Mouse (Mus musculus) limb, embryonic 14.5 days (tissue): ENCODE results near the gene Gtpbp2. TPM values are rescaled to one million over a fixed set of nuclear protein-coding genes. Genes with fewer than 3 reads are reported as not detected.

Source experiments
- ATAC-seq: fragments of 200-750 bp; cut with Nextera tagmentation; 2 replicates; pipeline ENCODE4 v1.8.0; 2017; ENCODE audit warnings: low read depth, moderate number of reproducible peaks, moderate TSS enrichment; ENCODE audit not compliant: low FRiP score
- DNase-seq: peaks from one replicate; pipeline ENCODE4 v3.0.0-alpha.2; 2015; ENCODE audit warnings: low spot score
- H3K27ac ChIP-seq: fragments of 300-500 bp; sonication (generic); replicated peaks from 2 replicates; pipeline ENCODE4 v1.5.1; 2014; ENCODE audit warnings: low read depth, mild to moderate bottlenecking, low read length, moderate library complexity, mixed read lengths
- H3K27me3 ChIP-seq: fragments of 300-500 bp; sonication (generic); 2 replicates; pipeline ENCODE4 v1.6.1; 2014; ENCODE audit warnings: low read length, mixed read lengths; ENCODE audit not compliant: control insufficient read depth, insufficient read depth
- H3K36me3 ChIP-seq: fragments of 300-500 bp; sonication (generic); 2 replicates; pipeline ENCODE4 v1.6.1; 2014; ENCODE audit warnings: mild to moderate bottlenecking, low read length, moderate library complexity, mixed read lengths; ENCODE audit not compliant: control insufficient read depth, insufficient read depth
- H3K4me1 ChIP-seq: fragments of 300-500 bp; sonication (generic); 2 replicates; pipeline ENCODE4 v1.6.1; 2014; ENCODE audit warnings: antibody characterized with exemption, low read length, mixed read lengths; ENCODE audit not compliant: control insufficient read depth, insufficient read depth
- H3K4me2 ChIP-seq: fragments of 300-500 bp; sonication (generic); replicated peaks from 2 replicates; pipeline ENCODE4 v1.6.1; 2014; ENCODE audit warnings: low read depth, mild to moderate bottlenecking, low read length, moderate library complexity; ENCODE audit not compliant: severe bottlenecking
- H3K4me3 ChIP-seq: fragments of 300-500 bp; sonication (generic); replicated peaks from 2 replicates; pipeline ENCODE4 v1.5.1; 2014; ENCODE audit warnings: low read length
- H3K9ac ChIP-seq: fragments of 300-500 bp; sonication (generic); 2 replicates; pipeline ENCODE4 v1.6.1; 2014; ENCODE audit warnings: mild to moderate bottlenecking, low read depth, low read length, moderate library complexity; ENCODE audit not compliant: severe bottlenecking
- H3K9me3 ChIP-seq: fragments of 300-500 bp; sonication (generic); 2 replicates; pipeline ENCODE4 v1.6.1; 2016; ENCODE audit warnings: low read length; ENCODE audit not compliant: control insufficient read depth
- POLR2A ChIP-seq: fragments of 200-500 bp; IDR thresholded peaks from 2 replicates; pipeline ENCODE4 v1.8.0; 2012; ENCODE audit warnings: inconsistent platforms, mild to moderate bottlenecking, moderate library complexity, borderline replicate concordance; ENCODE audit not compliant: insufficient read depth, insufficient read length; ENCODE audit errors: extremely low read depth
- WGBS: fragments of 180-500 bp; shearing (Covaris S2); extraction: QIAGEN DNeasy Blood & Tissue Kit; methylation state at CpG from one replicate; pipeline ENCODE4 v1.1.7; 2014; 5-methylcytosine and 5-hydroxymethylcytosine counted together
- polyA plus RNA-seq, 2 experiments: library from polyadenylated mRNA; depleted of rRNA in 1 of 2; stranded (reverse) in 1 of 2; unstranded in 1 of 2; fragments of >200 nt; fragmentation: Nextera tagmentation in 1 of 2; extraction: Ambion mirVana in 1 of 2; gene quantifications; 2 replicates each; pipeline versions ENCODE4 v1.2.1 to v1.2.3; 2012 to 2014

The Gtpbp2 gene
- polyA plus RNA-seq, 2 experiments: 29.8 to 166 TPM

GRCm38 (mm10) chr17:46170538-46170937 is 9.7 kb downstream of the Gtpbp2 start:
- Histone ChIP-seq H3K4me1 (no peaks in the 10 kb centered on the region), H3K9ac (no peak overlapping the region), H3K9me3 (no peaks in the 10 kb centered on the region), H3K27me3 (no peaks in the 10 kb centered on the region), H3K4me3 (no peak overlapping the region), H3K27ac (no peak overlapping the region), H3K36me3 (peaks cover 82% of the 10 kb centered on the region), H3K4me2 (no peak overlapping the region)
- TF ChIP-seq POLR2A: no peak
- DNase-seq (no peak), ATAC-seq (peak; percentile 14; the same call in 1 of the 2 replicates)
- 73% methylated on average over 3 of the region's 3 CpGs for WGBS

GRCm38 (mm10) chr17:46182273-46182672 is 21.4 kb downstream of the Gtpbp2 start:
- Histone ChIP-seq H3K27ac (no peak overlapping the region), H3K4me3 (no peak overlapping the region), H3K4me1 (no peaks in the 10 kb centered on the region), H3K9me3 (no peaks in the 10 kb centered on the region), H3K9ac (no peak overlapping the region), H3K27me3 (no peaks in the 10 kb centered on the region), H3K36me3 (peaks cover 92% of the 10 kb centered on the region), H3K4me2 (no peak overlapping the region)
- no peak for TF ChIP-seq POLR2A
- no peak for ATAC-seq
- DNase-seq: no peak
- 90% methylated on average over 4 of the region's 4 CpGs for WGBS

- Histone ChIP-seq H3K9ac (no peak overlapping the region), H3K27ac (no peak overlapping the region), H3K9me3 (no peaks in the 10 kb centered on the region), H3K4me2 (no peak overlapping the region), H3K36me3 (peaks cover 86% of the 10 kb centered on the region), H3K27me3 (no peaks in the 10 kb centered on the region), H3K4me1 (no peaks in the 10 kb centered on the region), H3K4me3 (no peak overlapping the region)
- DNase-seq (no peak), ATAC-seq (no peak)
- WGBS: 98% methylated on average over 2 of the region's 2 CpGs
- no peak for TF ChIP-seq POLR2A
Measured at GRCm38 (mm10) chr17:46188829-46189228, 28.0 kb downstream of the Gtpbp2 start.

- Histone ChIP-seq H3K27ac (no peak overlapping the region), H3K27me3 (no peaks in the 10 kb centered on the region), H3K36me3 (peaks cover 47% of the 10 kb centered on the region), H3K4me1 (peaks cover 12% of the 10 kb centered on the region), H3K4me2 (peak overlapping the region; percentile 74), H3K4me3 (peak overlapping the region; percentile 90), H3K9ac (peak overlapping the region; percentile 83; the same call in 1 of the 2 replicates), H3K9me3 (no peaks in the 10 kb centered on the region)
- TF ChIP-seq POLR2A: no peak
- 73% methylated on average over 6 of the region's 6 CpGs for WGBS
- ATAC-seq (no peak), DNase-seq (no peak)
Measured at GRCm38 (mm10) chr17:46201151-46201550, 40.3 kb downstream of the Gtpbp2 start.

- Histone ChIP-seq H3K9me3 (no peaks in the 10 kb centered on the region), H3K4me1 (peaks cover 12% of the 10 kb centered on the region), H3K27ac (peak within 1 kb of the TSS; percentile 64), H3K4me2 (peak within 1 kb of the TSS; percentile 84), H3K36me3 (peaks cover 47% of the 10 kb centered on the region), H3K4me3 (peak within 1 kb of the TSS; percentile 90), H3K27me3 (no peaks in the 10 kb centered on the region), H3K9ac (peak within 1 kb of the TSS; percentile 83)
- under 1% methylated on average over 52 of the region's 66 CpGs for WGBS
- TF ChIP-seq POLR2A: 0 out of 2 replicates have a peak, but pooled peaks have one; percentile 47
- ATAC-seq: peak; percentile 93
- peak; percentile 95 for DNase-seq
Measured at GRCm38 (mm10) chr17:46202421-46203071, 41.7 kb downstream of the Gtpbp2 start, which contains the start of the genes Polh and Xpo5. Gene Polh, minus strand, starts transcription at chr17:46202645. Gene Xpo5, plus strand, starts transcription at chr17:46202782.
